In genomic region chr9:77360654-77361053, GRCm38 (mm10) we compare ENCODE assay signal across 28 mouse cellular contexts. TPM values are rescaled to one million over a fixed set of nuclear protein-coding genes. Genes with fewer than 3 reads are reported as not detected.
"Had no signal": no experiment of that assay in that cellular context is flagged by ENCODE, and none has a peak within 500 bp of the region (broad histone marks: within the 10 kb centered on the region; RNA-seq: fewer than 3 reads in every experiment).

No protein-coding gene starts in this region.

- H3K27me3 ChIP-seq: heart, embryonic 12.5 days; hindbrain, embryonic 12.5 days; intestine, embryonic 15.5 days; limb, embryonic 12.5 days had no signal

- H3K4me3 ChIP-seq: gastrocnemius, adult 2 months; heart, embryonic 10.5 days; heart, embryonic 12.5 days; hindbrain, embryonic 10.5 days; hindbrain, embryonic 12.5 days; intestine, embryonic 15.5 days; limb, embryonic 10.5 days; limb, embryonic 12.5 days had no signal

- H3K9ac ChIP-seq: heart, embryonic 12.5 days; hindbrain, embryonic 12.5 days; hindbrain, embryonic 14.5 days; intestine, embryonic 15.5 days; limb, embryonic 12.5 days had no signal

- H3K9me3 ChIP-seq: heart, embryonic 10.5 days; heart, embryonic 12.5 days; hindbrain, embryonic 10.5 days; hindbrain, embryonic 12.5 days; intestine, embryonic 15.5 days; limb, embryonic 10.5 days; limb, embryonic 12.5 days had no signal

- H3K27ac ChIP-seq: gastrocnemius, adult 2 months; heart, embryonic 10.5 days; hindbrain, embryonic 10.5 days; hindbrain, embryonic 12.5 days; hindbrain, embryonic 14.5 days; intestine, embryonic 15.5 days; kidney, postnatal 0 days; limb, embryonic 10.5 days; limb, embryonic 12.5 days had no signal

- H3K4me2 ChIP-seq: heart, embryonic 12.5 days; hindbrain, embryonic 12.5 days; hindbrain, embryonic 14.5 days; intestine, embryonic 15.5 days; limb, embryonic 12.5 days; liver, embryonic 11.5 days had no signal

- H3K4me1 ChIP-seq: heart, embryonic 10.5 days; heart, embryonic 12.5 days; hindbrain, embryonic 10.5 days; intestine, embryonic 15.5 days; limb, embryonic 10.5 days; limb, embryonic 12.5 days had no signal

- H3K36me3 ChIP-seq: heart, embryonic 10.5 days; heart, embryonic 12.5 days; hindbrain, embryonic 10.5 days; hindbrain, embryonic 12.5 days; intestine, embryonic 15.5 days; limb, embryonic 10.5 days; limb, embryonic 12.5 days had no signal

- DNase-seq: gastrocnemius, adult 2 months; gastrocnemius, postnatal 10 days; gastrocnemius, postnatal 25 days; heart, adult 18-20 months; heart, postnatal 10 days; heart, postnatal 4 days; kidney, adult 18-20 months; kidney, adult 8-10 months; kidney, postnatal 14 days; kidney, postnatal 36 days; layer of hippocampus, adult 9-11 months; layer of hippocampus, postnatal 36 days; liver had no signal

- ATAC-seq: hindbrain, embryonic 16.5 days; inflammation-experienced regulatory T-cells, adult 6 months; intestine, embryonic 15.5 days; intestine, postnatal 0 days had no signal

RNA-seq across cellular contexts. Expression of gene Mlip, which starts 7.9 kb away (rescaled TPM):
- total RNA-seq: granulocyte monocyte progenitor cell, adult 5-6 weeks had no signal
- polyA plus RNA-seq: kidney, embryonic 14.5 days had no signal
